Mouse (Mus musculus): Measurements from ENCODE around the gene Esrrg.

DNA sequence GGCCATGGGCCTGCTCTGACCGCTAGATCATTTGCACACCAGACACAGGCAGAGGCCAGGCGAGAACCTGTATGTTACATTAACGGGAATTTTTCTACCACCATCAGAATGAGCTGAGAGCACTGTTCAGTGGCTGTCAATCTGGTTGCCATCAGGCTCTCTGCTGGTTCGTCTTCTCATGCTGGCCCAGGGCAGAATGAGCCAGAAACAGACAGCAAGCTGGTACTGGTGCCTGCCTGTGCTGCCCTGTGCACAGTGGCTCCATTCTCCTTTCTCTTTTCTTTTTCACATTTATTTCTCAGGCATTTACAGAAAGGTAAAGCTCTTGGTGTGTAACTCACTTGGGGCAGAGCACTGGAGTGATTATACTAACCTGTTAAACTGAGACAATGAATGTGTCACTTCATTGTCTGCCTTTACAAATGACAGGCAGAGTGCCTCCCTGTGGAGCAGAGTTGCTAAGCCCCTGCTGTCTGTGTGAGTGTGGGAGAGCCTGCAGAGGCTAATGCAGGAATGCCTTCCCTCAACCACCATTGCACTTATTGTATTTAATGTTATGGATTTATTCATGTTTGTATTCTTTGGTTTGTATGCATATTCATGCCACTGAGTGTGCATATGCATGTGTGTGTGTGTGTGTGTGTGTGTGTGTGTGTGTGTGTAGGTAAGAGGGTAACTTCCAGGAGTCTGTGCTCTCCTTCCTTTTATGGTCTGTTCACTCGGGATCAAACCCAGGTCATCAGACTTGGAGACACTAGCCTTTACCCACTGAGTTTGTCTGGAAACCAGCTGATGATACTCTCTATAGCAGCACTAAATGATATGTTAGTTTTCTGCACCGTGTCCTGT, 651.9 kb downstream of the Esrrg start:
- TF ChIP-seq CTCF (IDR thresholded peaks at IDR 0.05; ENCODE audit: low read depth, low read length) (no peak), POLR2A (IDR thresholded peaks at IDR 0.05; ENCODE audit: extremely low read depth, insufficient read depth, low read length) (no peak)

Measured in liver, adult 2 months (tissue).